Mouse (Mus musculus) CD4-positive naive resting alpha-beta T cell, adult 76 days (primary cell): ENCODE measurements around the gene Tex38. TPM values are rescaled to one million over a fixed set of nuclear protein-coding genes. Genes with fewer than 3 reads are reported as not detected.

ENCODE experiments used
- total RNA-seq: library from RNA; stranded (reverse); gene quantifications from one replicate; pipeline ENCODE4 v1.2.4, GENCODE M21; 2023

The Tex38 gene
- 0.76 TPM for total RNA-seq

GRCm38 (mm10) chr4:115780918-115781317 lies at the start of gene Tex38:
Gene Tex38, minus strand, starts transcription at chr4:115781018.

GRCm38 (mm10) chr4:115827888-115828571 lies 47.2 kb upstream of the Tex38 start, which contains the start of gene Mob3c:
Gene Mob3c, plus strand, starts transcription at chr4:115828092.

GRCm38 (mm10) chr4:115784769-115785510 lies 4.1 kb upstream of the Tex38 start, which contains the start of gene Atpaf1:
Gene Atpaf1, plus strand, starts transcription at chr4:115784812.

DNA sequence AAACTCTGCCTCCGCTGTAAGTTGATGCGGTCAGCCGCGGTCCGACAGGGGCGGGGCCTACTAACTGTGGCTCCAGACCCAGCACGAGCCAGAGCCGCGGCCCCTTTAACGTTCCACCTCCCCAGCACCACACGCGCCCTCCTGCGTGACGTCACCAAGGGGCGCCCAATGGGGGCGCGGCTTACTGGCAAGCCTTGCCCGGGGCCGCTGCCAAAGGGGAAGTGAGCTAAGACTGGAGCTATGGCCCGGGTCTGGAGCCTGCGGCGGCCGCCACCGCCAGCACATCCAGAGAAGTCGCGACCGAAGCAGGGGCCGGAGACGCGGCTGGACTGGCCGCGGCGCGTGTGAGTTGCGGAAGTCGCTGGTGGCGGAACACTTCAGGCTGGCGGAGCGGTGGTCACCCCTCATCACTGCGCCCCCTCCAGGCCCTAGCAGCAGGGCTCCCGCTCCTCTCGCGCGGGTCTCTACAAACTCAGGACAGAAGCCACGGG lies 43.2 kb downstream of the Tex38 start, which contains the start of gene Efcab14:
Efcab14 (plus strand) TSS at position 194 of the 491 bp plus-strand sequence.

Other genes starting within 250 kb of the Tex38 start
- not detected for gene Cyp4a31, start 217.4 kb downstream of the Tex38 start, total RNA-seq
- gene Cyp4a32, start 180.0 kb downstream of the Tex38 start, total RNA-seq, result not detected
- not detected for gene Cyp4b1, start 133.3 kb downstream of the Tex38 start, total RNA-seq
- 34.0 TPM for gene Efcab14, start 43.3 kb downstream of the Tex38 start, total RNA-seq
- gene Atpaf1, start 3.8 kb upstream of the Tex38 start, total RNA-seq, result 20.7 TPM
- gene Mob3c, start 47.1 kb upstream of the Tex38 start, total RNA-seq, result 14.9 TPM
- 49.8 TPM for gene Mknk1, start 58.2 kb upstream of the Tex38 start, total RNA-seq
- not detected for gene Kncn, start 103.4 kb upstream of the Tex38 start, total RNA-seq
- gene 6430628N08Rik, start 109.6 kb upstream of the Tex38 start, total RNA-seq, result not detected
- gene Dmbx1, start 158.9 kb upstream of the Tex38 start, total RNA-seq, result not detected
- 141 TPM for gene Faah, start 236.9 kb upstream of the Tex38 start, total RNA-seq